Mouse (Mus musculus): ENCODE measurements at regions not wholly inside any gene's neighbourhood (a gene's known extent, or its start where the extent isn't known, plus 50 kb on each side); places are given as distances from the start of the nearest gene placed in this dataset.
A peak's percentile ranks its signal among the peaks of the same experiment; 100 is the strongest.

DNA sequence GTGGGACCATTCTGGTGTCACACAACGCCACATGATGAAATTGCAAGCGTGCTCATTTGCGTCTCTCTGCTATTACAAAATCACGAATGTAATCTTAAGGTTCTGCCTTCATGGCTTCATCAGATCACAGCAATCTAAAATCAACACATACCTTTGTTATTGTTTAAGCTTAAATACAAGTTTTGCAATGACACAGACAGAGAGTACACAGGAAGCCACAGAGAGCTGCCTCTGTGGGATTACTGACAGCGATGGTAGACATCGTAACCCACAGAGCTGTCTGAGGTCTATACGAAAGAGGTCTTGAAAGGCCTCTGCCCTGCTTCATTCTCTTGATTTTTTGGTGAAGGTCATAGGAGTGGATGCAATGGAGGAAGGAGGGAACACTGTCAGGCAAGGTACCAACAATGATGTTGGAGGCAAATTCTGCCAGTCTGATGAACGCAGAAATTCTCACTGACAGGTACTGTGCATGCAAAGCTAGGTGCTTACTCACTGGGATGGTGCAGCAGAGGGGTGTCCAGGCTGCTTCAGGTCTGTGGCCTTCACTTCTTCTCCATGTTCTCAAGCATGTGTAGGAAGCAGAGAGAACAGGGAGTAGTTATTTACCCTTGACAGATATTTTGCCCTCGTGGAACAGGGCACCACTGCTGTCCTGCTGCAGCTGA lies 226.5 kb downstream of the Gm19410 start:
- no peak for DNase-seq (ENCODE audit: low read depth)

DNA sequence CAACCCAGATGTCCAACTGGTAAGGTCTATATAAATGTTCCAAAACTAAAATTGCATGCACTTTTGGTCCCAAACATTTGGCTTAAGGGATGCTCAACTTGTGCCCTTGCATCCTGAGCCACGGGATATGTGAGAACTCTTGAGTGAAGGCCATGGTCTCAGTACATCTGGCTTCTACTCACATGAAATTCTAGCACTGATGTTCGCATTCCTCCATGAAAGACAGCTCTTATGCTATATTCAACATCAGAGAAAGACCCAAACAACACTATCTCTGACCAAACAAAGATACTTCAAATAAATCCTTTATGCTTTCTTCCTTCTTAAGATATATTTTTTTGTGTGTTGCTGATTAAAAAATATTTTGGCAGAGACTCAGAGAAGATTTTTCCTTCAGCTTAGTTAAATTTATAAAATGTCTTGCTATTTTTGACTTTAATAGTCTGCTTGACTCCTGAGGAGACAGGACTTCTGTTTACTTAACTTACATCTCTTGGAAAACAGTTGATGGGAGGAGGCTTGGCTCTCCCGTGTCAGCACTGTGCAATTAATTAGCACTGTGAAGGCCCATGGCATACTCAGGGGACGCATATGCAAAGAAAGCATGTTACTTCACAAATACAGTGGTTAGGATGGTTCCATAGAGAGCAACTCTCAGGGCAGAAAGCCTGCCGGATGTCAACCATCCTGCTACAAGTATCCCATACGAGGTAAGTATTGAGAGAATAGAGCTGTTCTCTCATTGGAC lies 230.9 kb downstream of the Gm19410 start:
- no peak for DNase-seq (ENCODE audit: low read depth)

DNA sequence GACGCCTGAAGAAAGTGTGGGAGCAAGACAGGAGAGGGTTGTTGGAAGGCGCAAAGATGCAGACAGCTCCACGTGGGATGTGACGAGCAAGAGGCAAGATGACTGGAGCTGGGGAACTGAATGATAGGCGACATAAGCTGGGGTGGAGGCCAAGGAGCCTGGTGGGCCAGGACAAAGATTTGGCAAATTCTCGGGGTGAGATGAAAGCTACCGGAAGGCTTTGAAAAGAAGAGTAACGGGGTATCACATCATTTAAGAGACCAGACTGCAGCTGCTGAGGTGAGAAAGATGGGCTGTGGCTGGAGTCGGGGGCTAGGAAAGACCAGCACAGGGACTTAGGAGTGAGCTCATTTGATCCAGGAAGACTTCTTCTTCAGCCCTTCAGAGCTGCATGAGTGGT lies 234.0 kb downstream of the Gm19410 start:
- no peak for DNase-seq (ENCODE audit: low read depth)

DNA sequence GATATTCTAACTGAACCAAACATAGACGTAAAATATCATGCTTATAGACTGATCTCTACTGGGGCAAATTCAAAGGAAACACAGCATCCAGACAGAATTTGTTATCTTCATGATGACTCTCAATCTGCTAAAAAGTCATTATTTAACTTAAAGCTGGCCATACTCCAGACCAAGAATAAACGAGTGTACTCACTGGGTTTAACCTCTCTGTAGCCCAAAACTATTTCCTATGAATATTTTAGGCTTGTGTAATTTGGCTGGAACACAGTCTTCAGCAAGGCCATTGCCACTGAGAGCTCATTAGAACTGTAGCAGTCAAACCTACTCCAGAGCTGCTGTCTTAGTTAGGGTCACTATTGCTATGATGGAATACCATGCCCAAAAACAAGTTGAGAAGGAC lies 238.8 kb downstream of the Gm19410 start:
- DNase-seq (ENCODE audit: low read depth), result no peak

DNA sequence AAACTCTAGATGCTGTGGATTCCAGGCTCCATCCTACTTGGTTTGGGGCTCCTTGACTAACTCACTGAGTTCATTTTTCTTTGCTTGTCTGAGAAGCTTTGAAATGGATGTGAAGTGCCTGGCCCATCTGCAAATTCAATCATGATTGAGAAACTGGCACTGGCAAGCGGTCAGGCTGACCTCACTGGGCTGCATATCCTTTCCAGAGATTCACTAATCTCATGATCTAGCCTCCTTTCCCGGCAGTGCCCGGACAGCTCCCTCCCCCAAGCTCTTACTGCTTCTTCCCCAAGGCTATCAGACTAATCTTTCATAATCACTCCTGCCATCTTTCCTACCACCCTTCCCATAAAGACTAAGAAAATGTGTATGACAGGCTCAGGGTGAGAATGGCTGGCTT lies 239.9 kb downstream of the Gm19410 start:
- no peak for DNase-seq (ENCODE audit: low read depth)

DNA sequence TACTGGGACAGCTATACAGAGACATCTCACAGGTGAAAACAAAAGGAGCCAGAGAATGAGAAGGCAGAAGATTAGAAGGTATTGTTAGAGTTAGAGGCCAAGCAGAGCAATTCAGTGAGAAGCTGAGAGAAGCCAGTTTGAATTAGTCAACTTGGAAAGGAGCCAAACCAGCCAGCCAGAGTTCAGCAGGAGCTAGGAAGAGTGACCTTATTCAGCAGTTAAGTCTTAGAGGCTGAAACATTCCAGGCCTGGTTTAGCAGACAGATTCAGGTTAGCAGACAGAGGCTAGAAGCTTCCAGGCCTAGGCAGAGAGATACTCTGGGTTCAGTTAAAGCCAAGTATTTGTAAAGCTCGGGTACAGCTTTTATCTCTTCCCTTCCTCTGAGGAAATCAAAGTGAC lies 242.1 kb downstream of the Gm19410 start:
- no peak for DNase-seq (ENCODE audit: low read depth)

DNA sequence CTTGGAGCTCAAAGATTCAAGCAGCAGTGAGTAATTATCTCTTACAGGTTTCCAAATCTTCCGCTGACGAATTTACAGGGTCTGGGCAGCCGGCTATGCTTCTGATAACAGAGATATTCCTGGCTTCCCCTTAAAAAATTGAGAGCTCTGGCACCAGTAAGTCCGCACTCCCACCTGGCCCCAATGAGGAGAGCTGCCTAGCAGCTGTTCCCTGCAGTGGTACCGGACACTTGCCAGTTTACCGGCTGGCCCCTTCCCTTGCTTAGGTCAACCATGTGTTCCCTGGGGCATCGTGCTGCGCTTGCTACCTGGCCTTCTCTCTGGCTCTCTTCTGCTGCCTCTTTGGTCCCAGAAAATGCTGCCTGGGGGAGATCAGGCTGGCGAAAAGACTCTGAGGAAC lies 244.0 kb downstream of the Gm19410 start:
- no peak for DNase-seq (ENCODE audit: low read depth)

DNA sequence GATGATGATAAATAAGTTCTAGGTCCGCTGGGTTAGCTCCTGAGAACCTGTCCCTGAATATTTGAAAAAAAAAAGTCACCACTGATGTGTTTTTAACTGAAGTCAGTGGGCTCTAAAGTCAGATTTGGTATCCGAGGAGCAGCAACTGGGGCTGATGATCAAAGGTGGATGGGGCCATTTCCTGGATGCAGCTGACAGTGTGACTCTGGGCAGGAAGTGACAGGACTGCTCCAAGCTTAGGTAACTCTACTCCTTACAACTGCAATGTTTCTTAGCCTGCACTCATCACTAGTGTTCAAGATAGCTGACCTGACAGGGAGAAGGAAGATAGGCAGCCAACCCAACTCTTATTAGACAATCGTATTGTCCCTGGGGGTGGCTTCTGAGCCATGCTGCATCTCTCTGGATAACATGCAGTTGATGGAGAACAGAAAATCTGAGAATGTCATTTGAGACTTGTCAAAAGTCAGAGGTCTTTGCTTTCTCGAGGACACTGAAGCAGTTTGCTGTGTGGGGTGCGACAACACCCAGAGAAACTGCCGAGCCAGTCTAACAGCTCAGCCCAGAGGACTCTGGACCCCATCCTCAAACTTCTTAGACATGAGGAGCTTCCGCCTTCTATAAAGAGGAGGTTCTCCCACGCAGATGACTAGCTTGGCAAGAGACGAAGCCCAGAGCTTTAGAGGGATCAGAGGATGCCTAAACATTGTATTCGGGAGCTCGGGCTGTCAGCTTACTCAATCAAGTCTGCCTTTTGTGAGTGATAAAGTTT lies 245.0 kb downstream of the Gm19410 start:
- no peak for DNase-seq (ENCODE audit: low read depth)

DNA sequence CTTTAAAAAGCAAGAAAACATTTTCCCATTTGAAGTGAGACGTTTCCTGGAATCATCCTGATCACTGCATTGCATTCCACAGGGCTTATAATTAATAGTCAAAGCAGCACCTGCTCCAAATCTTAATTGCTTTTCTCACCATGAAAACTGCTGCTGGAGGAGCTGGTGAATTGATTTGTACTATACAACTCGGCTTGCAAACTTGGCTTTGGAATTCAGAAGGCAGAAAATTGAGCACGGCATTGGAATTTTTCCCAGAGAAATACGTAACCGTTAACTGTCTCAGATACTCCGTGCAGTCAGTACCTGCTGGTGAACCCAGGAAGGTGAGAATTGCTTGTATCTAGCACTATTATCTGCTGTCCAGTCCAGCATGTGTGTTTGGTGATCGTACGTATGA lies 249.3 kb downstream of the Gm19410 start:
- DNase-seq (ENCODE audit: low read depth), result no peak

DNA sequence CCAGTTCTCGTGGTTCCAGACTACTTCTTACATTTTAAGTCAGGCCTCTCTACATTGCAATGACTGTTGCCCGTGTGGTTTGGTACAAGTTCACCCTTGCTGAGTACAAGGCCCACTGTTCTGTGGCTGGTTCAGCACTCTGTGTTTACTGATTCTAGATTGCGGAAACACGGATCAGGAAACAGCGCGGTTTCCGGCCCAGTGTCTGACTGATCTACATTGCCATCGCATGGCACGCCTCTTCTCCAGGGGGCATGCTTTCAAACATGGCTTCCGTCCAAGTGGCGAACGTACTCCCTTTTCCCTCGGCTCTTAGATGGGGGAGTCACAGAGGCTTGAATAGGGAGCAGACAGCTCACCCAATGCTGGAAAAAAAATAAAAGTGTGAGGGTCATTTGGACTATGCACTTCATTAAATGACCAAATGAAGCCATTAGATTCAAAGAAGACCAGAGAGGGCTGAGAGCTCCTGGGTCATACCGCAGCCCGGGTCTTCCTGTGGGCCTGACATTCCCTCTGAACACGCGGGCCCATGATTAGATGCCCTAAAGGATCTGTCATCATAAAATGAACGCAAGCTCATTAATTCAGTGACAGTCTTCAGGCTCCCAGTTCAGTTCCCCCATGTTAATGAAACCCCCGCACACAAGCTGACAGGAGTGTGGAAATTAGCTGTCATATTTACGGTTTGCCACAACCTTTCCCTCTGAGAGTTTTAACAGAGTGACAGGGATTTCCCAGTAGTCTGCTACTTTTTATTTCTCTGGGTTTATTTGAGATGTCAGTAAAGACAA lies 250.9 kb downstream of the Gm19410 start:
- DNase-seq (ENCODE audit: low read depth), result peak; percentile 17

DNA sequence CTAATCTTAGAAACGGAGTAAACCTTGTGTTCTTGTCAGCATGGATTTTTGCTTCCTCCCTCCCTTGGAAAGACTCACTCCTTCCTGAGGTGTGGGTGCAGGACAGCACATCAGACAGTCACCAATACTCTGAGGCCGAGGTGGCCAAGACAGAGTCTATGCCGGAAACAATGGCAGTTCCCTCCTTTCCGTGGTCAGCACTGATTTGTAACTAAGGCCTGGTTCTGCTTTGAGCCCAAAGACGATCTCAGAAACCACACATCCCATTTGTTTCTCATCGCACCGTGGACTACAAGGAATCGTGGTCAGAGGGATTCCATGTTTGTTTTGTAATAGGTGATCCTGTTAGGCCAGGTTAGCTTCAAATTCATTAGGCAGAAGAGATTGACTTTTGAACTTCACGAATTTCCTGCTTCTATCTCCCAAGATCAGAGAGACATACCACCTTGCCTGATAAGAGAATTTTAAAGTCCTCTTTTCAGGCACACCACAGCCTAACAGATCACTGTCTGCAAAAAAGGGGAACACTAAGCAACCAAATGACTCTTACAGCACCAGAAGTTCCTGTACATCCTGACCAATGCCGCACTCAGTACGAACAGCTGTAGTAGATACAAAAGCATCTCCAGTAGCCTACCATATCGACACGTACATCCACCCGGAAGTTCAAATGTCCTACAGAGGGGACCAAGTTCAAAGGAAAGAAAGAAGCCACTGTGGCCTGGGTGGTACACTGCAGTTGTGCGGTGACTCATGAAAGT lies 253.6 kb downstream of the Gm19410 start:
- peak; percentile 3 for DNase-seq (ENCODE audit: low read depth)

DNA sequence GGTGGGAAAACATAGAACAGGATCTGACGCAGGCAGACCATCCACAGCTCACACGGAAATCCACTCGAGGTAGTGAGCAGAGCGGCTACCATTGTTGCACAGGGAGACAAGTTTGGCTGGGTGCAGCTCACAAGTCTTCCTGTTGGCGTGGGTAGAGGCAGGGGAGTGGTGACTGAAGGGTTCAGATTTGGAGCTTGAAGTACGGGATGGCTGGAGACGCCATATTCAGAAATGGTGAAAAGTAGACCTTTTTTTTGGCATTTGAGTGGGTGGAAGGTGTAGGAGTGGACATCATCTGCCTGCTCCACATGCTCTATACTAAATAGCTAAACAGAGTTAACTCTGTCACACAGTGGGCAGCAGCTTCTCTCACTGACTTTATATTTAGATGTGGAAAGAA lies 254.3 kb downstream of the Gm19410 start:
- no peak for DNase-seq (ENCODE audit: low read depth)

DNA sequence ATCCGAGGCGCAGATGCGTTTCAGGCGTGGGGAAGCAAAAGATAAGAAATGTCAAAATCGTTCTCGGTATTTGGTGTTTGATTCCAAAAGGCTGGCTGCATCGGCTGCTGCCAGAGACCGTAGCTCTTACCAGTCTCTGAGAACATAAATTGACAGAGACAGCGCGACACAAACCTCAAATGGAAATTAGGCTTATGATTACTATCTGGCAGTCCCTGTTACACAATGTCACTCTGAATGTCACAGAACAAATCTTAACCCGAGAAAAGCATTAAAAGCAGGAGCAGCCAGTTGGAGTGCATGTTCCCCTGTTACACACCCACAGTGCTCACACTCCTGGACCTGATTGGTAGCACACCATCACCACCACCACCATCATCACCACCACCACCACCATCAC lies 262.0 kb downstream of the Gm19410 start:
- no peak for DNase-seq (ENCODE audit: low read depth)

DNA sequence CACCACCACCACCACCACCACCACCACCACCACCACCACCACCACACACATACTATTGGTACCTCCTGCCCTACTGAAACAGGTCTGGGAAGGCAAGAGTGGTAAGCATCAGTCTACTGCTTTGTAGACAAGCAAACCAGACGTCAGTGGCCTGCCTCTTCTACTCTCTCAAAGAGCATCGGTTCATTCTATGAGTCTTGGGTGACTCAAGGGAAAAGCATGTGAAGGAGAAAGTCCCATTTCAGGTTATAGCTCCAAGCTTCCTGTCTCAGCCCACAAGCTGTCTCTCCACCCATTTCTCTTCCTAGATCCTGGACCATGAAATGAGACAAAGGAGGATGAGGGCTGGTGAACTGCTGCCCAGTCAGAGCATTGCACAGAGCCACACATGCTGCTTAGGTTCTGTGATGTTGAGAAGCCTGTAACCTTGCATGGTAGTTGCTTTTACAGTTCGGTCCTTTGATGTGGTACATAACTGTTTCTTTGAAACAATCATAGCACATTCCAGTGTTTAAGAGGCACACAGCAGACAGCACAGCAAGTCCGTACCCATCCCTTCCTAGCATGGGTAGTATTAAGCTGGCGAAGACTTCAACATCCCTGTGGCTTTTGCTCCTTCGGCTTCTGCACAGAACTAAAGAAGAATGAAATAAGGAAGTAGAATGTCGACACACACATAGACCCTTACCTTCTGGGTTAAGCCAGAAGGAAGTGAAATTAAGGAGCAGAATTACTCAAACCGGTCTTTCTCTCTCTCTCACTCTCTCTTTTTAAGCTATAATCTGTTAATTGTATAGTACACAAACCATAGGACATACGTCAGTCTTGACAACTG lies 262.7 kb downstream of the Gm19410 start:
- peak; percentile 7 for DNase-seq (ENCODE audit: low read depth)

DNA sequence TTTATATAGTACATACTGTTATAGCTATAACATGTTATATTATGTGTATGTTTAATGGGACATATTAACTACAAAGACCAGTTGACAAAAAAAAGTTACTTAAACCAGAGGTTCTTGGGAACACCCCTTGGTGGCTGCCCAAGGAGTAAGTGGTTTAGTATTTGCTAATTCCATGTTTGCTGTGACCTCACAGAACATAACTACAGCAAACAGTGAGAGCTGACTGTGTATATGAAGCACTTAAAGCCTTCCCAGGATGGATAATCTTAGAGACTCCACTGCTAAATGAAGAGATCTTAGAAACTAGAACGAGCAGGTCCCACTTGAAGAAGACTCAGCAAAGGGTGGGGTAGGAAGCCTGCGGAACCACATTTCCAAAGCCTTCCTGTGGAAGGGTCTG lies 263.9 kb downstream of the Gm19410 start:
- DNase-seq (ENCODE audit: low read depth), result no peak

DNA sequence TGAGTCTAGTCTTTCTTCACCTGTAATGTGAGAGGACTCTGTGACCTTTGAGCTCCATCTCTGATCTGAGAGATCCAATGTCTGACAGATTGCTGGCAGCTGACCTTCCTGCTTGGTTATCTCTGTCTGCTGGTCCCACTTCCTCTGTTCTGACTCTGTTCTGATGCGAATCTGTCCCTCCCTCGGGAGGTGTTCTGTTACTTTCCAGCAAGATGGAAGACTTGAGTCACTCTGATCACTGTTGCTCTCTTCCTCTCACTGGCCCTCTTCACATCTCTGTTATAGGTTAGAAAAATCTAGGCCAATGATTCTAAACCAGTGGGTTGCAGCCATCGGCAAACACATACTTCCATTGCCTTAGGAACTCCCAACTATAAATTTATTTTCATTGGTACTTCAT lies 264.6 kb downstream of the Gm19410 start:
- DNase-seq (ENCODE audit: low read depth), result no peak

DNA sequence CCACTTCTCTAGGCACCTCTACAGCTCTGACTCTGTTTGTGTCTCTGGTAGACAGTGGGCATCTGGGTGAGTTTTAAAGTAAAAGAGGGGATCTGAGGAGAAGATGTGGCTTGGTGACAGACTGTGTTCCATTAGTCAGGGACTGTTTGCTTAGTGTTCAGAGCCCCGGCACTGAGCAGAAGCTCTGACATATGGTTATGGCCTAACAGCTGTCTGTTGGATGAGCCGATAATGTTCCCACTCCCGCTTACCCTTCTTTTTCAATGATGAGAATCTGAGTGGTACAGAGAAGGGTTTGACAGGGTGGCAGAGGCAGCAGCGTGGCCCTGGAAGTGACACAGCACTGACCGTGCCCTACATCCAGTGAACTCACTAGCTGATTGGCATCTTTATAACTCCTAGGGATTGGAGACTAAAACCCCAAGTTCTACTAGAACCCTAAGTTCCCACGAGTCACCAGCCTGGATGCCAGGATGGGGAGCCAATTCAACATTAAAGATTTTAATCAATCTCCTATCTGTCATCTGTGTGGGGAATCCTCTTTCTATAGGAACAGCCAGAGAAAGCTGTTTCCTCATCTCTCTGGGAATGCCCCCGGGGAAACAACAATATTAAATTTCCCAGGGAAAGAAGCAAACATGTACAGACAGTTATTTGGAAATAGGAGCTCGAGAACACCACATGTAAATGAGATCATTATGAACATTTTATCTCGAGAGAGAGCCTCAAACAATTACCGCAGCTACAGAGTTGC lies 266.6 kb downstream of the Gm19410 start:
- DNase-seq (ENCODE audit: low read depth), result no peak

DNA sequence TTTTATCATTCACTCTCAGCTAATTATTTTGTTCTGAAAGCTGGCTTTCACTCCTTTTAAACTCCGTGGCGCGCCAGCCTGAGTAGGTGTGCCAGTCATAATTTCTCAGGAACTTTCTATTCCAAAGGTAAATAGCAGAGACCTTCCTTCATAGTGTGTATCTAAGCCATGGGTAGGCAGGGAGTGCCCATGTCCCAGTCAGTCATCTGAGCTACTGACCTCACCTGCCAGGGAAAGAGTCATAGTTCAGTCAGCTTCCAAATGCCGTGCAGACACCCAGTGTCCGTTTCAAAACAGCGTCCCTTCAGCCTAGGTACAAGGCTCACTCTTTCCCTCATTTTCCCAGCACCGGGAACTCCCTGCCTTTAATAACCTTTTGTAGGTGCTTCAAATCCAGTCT lies 269.7 kb downstream of the Gm19410 start:
- DNase-seq (ENCODE audit: low read depth), result no peak

DNA sequence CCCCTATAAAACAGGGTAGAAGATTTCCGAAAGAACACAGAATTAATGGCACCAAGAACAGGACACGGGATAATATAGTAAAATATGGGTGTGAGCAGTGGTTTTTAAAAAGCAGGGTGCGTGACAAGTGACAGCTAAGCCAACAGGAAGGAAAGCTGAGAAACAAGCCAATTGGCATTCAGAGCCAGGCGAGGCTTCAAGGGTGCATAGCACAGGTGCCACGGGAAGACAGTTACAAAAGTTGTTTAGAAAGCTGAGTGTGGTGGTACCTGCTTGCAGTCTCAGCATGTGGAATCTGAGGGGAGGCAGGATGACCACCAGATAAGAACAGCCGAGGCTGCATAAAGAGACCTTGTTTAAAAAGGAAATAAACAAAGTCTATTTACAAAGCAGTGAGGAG lies 270.7 kb downstream of the Gm19410 start:
- no peak for DNase-seq (ENCODE audit: low read depth)
